Mouse (Mus musculus): ENCODE measurements around the gene Pappa2.

The Pappa2 gene

DNA sequence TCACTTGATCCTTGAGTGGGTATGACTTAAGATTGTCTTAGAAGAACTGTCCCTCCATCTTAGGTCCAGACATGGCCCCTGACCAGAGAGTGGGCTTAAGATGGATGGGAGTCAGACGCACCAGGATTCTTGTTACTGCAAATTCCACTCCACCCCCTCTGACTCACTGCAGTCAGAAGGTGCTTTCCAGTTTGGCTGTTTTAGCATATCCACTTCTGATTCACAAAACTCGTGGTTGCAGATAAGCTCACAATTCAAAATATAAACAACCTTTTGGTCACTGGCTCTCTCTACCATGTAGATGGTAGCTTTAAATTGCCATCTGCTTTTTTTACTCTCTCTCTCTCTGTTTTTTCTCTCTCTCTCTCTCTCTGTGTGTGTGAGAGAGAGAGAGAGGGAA lies 214.4 kb downstream of the Pappa2 start:
- no peak for DNase-seq (ENCODE audit: low read depth, low spot score)

DNA sequence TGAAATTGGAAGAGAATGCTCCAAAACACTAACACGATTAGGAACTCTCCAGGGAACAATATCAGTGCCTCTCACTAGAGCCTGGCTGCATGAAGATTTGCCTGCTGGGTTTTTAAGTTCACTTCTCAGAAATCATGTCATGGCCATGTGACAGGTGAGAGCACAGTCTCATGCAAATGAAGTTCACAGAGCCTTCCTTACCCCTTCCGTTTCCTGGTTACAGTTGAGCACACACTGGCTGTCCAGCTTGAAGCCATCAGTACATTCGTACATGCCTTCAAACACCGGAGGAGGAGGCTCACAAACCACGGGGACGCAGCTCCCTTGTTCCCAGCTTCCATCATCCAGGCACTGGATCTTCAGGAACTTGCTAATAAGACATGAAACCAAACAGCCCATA lies 215.6 kb downstream of the Pappa2 start:
- no peak for DNase-seq (ENCODE audit: low read depth, low spot score)

DNA sequence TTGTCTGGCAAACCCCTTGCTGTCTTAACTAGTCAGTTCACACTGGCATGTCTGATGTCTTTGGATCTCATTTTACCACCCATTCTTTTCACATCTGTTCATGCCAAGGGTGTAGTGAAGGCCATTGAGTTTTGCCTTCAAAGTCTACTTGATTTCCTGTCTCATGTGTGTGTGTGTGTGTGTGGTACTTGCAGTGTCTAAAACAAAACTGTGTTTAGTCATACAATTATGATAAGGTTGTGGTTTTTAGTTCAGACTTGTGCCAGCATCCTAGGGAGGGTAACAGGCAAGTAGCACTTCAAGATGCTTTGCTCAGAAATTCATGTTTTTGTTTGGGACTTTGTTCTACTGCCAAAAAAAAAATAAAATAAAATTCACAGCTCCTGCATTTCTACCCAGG lies 216.1 kb downstream of the Pappa2 start:
- no peak for DNase-seq (ENCODE audit: low read depth, low spot score)

DNA sequence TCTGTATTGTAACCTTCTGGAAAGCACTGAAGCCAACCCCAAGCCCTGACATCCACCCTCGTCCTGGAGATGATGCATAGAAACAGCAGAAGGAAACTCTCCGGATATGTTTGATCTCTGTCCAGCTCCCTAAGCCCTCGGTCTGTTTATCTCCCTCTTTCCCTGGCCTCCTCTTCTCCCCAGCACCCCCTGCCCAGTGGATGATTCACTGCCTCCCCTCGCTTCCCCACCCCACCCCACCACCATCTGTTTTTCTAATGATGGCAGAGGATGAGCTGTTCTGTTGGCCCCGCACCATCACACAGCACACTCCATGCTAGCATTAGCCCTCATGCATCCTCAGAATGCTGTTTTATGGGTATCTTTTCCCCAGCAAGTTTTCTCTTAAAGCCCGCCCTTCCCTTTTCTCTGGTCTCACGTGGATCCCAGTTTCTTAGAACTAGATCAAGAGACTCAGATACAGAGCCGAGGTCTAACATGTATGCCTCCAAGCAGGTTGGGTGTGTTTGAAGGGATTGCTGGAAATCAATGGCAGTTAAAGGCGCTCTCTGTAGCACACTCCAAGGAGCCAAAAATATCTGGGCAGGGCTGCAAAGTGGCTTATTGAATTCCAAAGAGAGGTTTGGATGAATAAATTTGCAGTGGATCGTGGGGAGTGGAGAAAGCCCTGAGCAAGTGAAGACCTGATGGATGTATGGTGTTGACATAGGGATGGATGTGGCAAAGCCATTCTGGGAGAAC lies 231.8 kb downstream of the Pappa2 start:
- DNase-seq (ENCODE audit: low read depth, low spot score): peak; percentile 18

DNA sequence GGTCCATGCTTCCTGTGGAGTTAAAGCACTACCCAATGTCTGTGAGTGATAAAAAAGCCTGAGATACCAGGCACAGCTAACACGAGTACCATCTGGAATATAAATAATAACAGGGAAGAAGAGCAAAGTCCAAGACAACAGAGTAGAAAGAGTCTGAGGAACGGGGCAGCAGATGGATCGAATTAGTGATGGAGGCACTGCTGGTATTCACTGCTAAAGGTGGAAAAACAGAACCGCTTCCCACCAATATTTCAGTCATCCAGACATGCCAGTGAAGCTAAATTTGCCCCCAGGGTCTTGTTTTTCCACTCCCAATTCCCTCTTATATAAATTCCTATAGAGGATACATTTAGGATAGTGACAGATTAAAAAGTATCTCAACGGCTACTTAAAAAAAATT lies 238.8 kb downstream of the Pappa2 start:
- no peak for DNase-seq (ENCODE audit: low read depth, low spot score)

DNA sequence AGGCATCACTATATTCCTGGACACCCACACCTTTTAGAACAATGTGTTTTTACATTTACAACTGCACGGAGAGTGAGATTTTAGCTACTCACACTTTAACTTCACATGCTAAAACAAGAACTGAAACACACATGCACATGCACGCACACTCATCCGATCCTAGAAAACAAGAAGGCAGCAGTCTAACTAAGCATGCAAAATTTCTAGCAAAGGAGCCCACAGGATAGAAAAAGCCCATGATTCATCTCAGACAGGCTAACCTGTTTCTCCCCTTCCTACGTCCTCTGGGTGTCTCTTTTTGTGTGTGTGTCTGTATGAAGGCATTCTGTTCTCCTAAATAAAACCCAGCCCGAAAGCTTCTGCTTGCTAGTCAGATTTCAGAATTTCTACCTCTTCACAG lies 239.3 kb downstream of the Pappa2 start:
- no peak for DNase-seq (ENCODE audit: low read depth, low spot score)

DNA sequence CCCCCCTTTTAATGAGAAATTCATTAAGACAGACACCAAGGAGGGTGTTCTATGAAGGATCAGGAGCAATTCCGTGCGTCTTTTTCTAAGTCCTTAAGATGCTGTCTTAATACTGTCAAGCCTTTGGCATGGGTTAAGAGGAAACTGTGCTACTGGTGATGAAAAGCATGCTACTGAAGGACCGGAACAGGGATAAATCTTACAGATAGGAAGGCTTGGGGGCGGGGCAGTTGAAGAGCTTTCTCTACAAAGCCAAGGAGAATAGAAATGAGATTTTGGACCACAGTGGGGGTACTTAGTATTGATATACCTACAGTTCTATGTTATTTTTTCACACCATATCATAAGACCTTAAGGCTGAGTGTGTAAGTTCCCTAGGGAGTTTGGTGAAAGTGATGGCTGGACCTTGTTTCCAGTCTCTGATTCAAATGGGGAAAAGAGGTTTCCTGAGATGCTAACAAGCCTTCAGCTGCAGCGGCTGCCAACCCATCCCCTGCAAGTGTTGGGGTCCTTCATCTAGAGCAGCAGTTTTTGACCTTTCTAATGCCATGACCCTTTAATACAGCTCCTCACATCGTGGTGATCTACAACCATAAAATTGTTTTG lies 240.0 kb downstream of the Pappa2 start:
- no peak for DNase-seq (ENCODE audit: low read depth, low spot score)

DNA sequence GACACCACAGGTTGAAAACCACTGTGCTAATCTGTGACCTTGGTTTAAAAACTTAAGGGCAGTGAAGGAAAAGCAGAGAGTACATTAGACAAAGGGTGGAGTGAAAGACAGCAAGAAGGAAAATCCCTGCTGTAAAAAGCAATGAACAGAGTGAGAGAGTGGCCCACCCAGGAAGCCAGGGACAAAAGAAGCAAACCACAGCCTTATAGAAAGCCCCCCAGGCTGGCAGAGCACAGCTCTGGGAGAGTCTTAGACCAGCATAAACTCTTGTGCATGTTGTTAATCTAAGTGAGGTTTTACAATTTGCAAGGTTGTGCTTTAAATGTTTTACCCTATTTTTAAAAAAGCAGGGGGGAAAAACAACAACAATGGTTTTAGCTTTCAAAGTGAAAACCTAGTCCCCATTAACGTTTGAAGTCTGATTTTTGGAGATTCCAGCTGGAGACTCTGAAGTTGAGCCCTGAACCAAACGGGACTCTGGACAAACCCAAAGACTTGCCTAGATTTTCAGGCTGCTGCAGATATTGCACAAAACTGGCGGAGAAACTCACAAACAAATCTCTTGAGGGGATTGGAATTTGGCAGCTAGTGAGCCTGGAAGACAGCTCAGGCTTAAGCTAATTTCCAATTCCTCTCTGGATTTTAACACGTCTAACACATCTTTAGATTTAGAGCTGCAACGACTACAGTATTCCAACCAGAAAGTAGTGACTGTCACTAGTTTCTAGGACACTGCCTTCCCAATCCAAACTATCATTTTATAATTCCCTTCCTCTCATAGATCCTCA lies 241.0 kb downstream of the Pappa2 start:
- DNase-seq (ENCODE audit: low read depth, low spot score): peak; percentile 41

DNA sequence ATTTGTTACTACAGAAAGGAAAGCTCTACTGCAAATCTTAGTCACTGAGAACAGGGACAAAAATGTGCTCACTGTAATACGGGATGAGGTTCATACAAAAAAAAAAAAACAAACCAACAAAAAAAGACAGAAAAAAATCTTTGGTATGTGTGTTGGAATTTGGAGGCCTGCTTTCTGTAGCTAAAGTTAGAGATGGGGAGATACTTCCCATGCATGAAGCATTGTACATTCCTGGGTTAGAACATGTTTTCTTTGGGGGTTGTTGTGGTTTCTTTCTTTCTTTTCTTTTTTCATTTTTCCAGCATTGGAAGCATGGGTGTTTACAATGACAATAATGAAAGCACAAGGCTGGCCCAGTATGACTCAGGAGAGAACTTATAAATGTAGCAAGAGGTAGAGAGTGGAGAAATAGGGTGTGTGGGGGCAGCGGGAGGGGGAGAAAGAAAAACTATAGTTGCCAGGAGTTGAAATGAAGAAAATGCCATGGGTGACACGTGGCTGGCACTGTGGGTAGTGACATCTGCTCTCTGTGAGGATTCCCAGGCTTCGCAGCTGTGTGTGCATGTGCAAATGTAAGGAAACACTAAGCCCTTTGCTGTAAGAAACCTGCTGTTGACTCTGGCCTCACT lies 247.3 kb downstream of the Pappa2 start:
- DNase-seq (ENCODE audit: low read depth, low spot score): no peak

DNA sequence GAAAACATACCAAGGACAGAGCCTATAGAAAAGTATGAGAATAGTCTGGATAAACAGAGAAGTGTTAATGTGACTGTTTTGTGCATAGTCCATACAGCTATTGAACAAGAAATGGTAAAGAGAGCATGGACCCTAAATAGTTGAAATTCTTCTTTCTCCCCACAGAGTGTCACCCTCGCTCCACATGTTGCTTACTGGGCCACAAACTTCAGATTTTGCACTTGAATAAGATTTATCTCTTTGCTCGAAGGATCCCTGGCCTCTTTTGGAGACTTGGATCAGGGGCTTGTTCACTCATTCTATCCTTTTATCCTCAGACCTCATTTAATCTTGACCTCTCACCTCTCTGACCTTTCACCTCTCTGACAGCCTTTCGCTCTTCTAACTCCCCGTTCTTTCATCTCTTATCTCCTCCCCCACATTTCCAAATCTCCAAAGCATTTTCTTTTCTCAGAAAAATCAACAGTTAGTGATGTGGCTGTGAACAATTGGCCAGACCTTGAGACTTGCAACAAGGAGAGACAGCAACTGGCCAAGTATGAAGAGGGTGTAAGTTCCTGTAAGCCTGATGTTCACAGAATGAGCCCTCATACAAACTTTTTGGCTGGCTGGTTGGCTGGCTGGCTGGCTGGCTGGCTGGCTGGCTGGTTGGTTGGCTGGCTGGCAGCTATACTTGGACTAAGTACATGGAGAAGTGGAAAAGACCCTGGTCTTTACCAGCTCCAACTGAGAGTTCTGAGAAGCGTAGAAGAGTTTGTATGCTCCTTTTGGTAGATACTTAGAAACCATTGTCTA lies 266.8 kb downstream of the Pappa2 start:
- DNase-seq (ENCODE audit: low read depth, low spot score): peak; percentile 17

DNA sequence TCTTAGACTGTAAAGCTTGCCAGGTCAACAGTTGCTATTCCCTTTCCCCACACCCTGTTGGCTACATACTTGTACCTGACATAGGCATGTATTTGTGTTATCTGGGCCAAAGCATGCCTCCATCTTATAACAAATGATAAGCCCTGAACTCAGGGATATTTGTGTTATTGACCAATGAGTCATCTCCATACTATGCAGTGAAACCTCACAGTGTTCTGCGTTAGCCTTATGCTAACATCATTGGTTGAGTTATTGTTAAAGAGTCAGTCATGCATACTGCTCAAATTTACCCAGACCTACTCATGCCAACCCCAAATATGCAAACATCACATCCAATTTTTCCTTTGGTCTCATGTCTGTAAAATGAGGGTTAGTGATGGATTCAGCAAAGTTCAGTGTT lies 279.0 kb downstream of the Pappa2 start:
- DNase-seq (ENCODE audit: low read depth, low spot score): no peak

DNA sequence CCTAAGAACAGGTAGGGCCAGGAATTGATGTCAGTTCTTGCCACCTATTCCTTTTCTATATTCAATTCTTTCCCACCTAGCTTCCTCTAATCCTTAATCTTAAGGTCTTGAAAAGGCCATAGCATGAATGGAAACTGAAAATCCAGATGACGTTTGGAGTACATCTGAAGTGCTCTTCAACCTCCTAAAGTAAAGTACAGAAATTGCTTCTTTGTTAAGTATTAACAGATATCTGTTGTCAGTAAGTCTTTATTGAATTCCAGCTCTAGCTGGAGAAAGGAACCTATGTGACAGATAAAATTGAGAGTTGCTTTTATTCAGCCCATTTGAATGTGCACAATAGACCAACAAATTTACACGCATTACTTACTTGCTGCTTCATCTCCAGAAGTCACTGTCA lies 280.1 kb downstream of the Pappa2 start:
- no peak for DNase-seq (ENCODE audit: low read depth, low spot score)

DNA sequence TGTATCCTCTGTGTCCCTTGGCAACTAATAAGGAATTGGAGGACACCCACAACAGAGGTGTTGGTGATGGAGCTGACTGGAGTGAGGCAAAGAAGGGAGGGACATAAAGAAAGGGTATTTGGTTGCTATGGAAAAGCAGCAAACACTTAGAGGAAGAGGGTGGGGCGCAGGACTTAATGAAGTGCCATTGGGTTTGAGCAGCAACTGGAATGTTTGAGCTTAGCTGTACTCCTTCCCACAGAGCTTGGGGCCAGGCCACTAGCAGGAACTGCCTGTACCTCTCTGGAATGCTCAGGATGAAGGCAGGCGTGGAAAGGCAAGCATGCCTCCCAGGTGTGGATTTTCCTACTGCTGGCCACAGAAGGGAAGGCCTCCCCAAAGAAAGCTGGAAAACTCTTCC lies 281.0 kb downstream of the Pappa2 start:
- DNase-seq (ENCODE audit: low read depth, low spot score): peak; percentile 2

DNA sequence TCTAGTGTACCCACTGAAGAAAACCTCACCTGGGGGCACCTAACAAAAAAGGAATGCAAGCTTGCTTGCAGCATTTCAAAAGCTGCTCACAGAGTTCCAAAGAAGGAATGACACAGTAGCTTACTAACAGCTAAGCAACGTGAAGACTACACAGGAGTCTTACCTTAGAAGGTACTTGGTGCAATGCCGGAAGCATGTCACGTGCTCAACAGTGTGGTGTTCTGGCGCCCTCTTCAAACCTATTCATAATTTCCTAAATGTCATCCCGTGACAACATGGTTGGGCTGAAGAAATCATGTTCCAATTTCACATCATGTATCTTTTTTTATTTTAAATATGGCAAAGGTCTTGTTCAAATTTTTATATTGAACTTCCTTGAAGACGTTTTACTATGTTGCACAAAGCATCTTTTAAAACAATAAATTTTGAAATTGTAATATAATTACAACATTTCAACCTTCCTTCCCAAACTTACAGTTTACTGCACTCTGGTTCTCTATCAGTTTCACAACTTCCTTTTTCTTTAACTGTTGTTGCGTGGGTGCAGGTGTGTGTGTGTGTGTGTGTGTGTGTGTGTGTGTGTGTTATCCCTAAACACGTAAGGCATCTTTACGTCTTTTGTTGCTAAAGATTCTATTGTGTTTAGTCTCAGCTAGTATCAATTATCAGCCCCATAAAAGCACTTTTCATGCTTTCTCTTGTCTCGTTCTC lies 282.3 kb downstream of the Pappa2 start:
- DNase-seq (ENCODE audit: low read depth, low spot score): no peak

DNA sequence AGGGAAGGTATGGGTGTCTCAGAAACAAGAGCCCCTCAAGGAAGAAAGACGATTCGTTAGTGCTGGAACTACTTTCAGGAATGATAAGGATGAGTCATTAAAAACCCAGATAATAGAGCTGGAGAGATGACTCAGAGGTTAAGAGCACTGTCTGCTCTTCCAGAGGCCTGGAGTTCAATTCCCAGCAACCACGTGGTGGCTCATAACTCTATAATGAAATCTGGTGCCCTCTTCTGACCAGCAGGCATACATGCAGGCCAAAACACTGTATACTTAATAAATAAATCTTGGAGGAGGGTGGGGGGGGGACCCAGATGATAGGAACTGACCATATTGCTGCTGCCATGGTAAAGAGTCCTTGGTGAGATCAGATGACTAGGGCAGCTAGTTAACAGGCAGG lies 282.9 kb downstream of the Pappa2 start:
- no peak for DNase-seq (ENCODE audit: low read depth, low spot score)

DNA sequence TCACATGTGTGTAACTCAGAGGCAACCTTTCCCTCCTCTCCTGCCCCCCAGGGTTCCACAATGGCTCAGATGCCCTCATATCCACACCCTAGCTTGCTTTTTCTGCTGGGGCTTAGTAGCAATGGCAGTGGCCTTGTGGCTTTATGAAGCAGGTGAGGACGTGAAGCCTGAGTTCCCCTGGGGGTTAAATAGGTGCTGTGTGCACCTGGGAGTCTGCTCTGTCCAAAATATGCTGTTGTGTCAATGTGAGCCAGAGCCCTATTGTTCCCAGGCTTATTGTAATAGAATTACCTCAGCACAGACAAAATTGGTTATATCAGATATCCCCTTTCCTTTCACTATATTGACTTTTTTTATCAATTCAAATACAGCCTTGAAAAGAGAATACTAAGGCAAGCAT lies 292.6 kb downstream of the Pappa2 start:
- DNase-seq (ENCODE audit: low read depth, low spot score): no peak

DNA sequence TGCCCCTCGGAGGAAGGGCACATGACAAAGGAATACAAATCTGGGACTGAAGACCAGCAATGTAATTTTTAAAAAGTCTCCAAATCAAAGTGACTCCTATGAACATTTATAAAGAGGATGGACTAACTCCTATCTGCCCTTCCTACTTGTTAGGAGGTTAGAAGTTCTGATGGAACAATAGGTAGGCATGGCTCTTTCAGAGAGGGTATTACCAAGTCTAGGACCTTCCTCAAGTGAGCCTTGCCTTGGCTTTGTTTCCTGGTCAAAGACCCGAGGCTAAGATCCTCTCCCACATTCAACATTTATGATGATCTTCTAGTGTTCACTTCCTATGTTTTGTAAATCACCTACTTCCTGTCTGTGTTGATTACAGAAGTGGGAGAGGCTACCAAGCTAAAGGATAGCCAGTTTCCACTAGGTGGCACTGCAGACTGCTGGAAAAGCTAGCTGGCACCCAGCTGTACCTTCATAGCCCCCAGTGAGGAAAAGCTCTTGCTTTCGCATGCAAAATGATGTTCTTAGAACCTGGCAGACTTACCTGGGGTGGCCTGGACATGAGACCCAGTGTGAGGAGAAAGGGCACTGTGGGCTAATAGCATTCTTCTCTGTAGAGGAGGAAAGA lies 310.2 kb downstream of the Pappa2 start:
- DNase-seq (ENCODE audit: low read depth, low spot score): peak; percentile 17

DNA sequence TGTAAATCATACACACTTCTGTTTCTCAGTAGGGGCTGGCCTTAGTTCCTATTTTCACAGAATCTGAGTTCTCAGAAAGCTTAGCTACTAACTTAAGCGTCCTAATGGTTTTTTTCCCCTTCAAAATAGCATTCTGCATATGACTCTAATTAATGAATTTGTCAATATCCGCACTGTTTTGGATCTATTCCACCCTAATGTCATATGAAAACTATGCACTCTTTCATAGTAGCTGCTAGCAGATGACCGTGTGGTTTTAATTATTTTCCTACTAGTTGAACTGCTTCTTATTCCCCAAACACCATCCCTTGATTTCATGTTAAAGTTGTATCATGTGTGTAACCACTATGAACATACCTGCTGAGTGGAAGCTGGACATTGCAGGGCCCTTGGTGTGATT lies 314.3 kb downstream of the Pappa2 start:
- DNase-seq (ENCODE audit: low read depth, low spot score): no peak
